In genomic region chr1:30786583-30786982, GRCm38 (mm10) we compare ENCODE assay signal across 22 mouse cellular contexts.
"Had no signal": no experiment of that assay in that cellular context is flagged by ENCODE, and none has a peak within 500 bp of the region (broad histone marks: within the 10 kb centered on the region; RNA-seq: fewer than 3 reads in every experiment).

No protein-coding gene starts in this region.

- H3K9me3 ChIP-seq: limb, embryonic 10.5 days; limb, embryonic 13.5 days; liver, embryonic 13.5 days; midbrain, embryonic 15.5 days; neural tube, embryonic 12.5 days; neural tube, embryonic 15.5 days had no signal

- H3K9ac ChIP-seq: limb, embryonic 13.5 days; liver, embryonic 13.5 days; midbrain, embryonic 15.5 days; neural tube, embryonic 12.5 days; neural tube, embryonic 15.5 days had no signal

- H3K4me2 ChIP-seq: limb, embryonic 13.5 days; liver, embryonic 13.5 days; midbrain, embryonic 11.5 days; midbrain, embryonic 15.5 days; neural tube, embryonic 12.5 days; neural tube, embryonic 15.5 days had no signal

- H3K27ac ChIP-seq: kidney, postnatal 0 days; layer of hippocampus, adult 2 months; limb, embryonic 10.5 days; limb, embryonic 13.5 days; liver, embryonic 13.5 days; midbrain, embryonic 15.5 days; neural tube, embryonic 12.5 days; neural tube, embryonic 15.5 days; stomach, postnatal 0 days had no signal

- H3K36me3 ChIP-seq: limb, embryonic 10.5 days; limb, embryonic 13.5 days; liver, embryonic 13.5 days; midbrain, embryonic 15.5 days; neural tube, embryonic 12.5 days; neural tube, embryonic 15.5 days had no signal

- H3K4me1 ChIP-seq: limb, embryonic 10.5 days; limb, embryonic 13.5 days; liver, embryonic 13.5 days; midbrain, embryonic 15.5 days; neural tube, embryonic 12.5 days; neural tube, embryonic 15.5 days had no signal

- H3K4me3 ChIP-seq: layer of hippocampus, adult 2 months; limb, embryonic 10.5 days; limb, embryonic 13.5 days; liver, embryonic 13.5 days; midbrain, embryonic 15.5 days; neural tube, embryonic 12.5 days; neural tube, embryonic 15.5 days had no signal

- ATAC-seq: midbrain, embryonic 15.5 days had no signal

- H3K27me3 ChIP-seq: limb, embryonic 13.5 days; liver, embryonic 13.5 days; midbrain, embryonic 15.5 days; neural tube, embryonic 12.5 days; neural tube, embryonic 15.5 days had no signal

- DNase-seq: kidney, postnatal 25 days; layer of hippocampus, adult 9-11 months; liver; liver, embryonic 13.5 days; lung, adult 2 months; lung, postnatal 14 days; lung, postnatal 4 days; right cerebral cortex, adult 18-20 months; right cerebral cortex, postnatal 14 days; right cerebral cortex, postnatal 4 days; thymus, adult 2 months; thymus, postnatal 14 days; thymus, postnatal 4 days had no signal
